Mouse (Mus musculus): Measurements from ENCODE around the gene Pibf1. TPM values are rescaled to one million over a fixed set of nuclear protein-coding genes. Genes with fewer than 3 reads are reported as not detected.

Pibf1 gene
- total and polyA plus RNA-seq, 3 experiments: 11.8 to 24.7 (median 13.9) TPM

DNA sequence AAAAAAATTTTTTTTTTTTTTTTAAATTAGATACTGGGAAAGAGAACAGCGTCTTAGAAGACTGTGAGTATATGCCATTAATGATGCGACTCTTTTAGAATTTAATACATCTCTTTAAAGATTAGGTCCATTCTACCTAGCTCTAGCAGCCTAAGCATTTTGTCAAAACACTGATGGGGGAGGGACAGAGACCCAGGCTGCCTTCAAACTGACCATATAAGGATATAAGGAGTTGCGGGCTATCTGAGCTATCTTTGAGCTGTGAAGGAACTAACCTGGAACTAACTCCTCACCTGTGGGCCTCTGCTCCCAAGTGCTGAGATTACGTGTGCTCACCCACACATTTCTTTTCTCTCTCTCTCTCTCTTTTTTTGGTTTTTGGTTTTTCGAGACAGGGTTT lies 193.0 kb downstream of the Pibf1 start:
- Histone ChIP-seq H3K79me2 (replicated peaks; ENCODE audit: control insufficient read depth, extremely low read depth, insufficient read depth, poor library complexity, severe bottlenecking) (no peaks in the 10 kb centered on the region), H3K4me3 (replicated peaks in 1 of 3; ENCODE audit: low read depth in 2 of 3, low read length in 2 of 3, poor library complexity in 1 of 3) (no peak overlapping the region), H3K4me2 (ENCODE audit: insufficient read depth, low read depth, poor library complexity, severe bottlenecking) (no peak overlapping the region), H3K9ac (ENCODE audit: insufficient read depth, low read depth) (no peak overlapping the region), H3K9me3 (replicated peaks; ENCODE audit: low read length) (no peaks in the 10 kb centered on the region), H3K4me1 (ENCODE audit: control insufficient read depth in 1 of 2, insufficient read depth in 2 of 2) (no peaks in the 10 kb centered on the region), H3K27me3 (replicated peaks) (no peaks in the 10 kb centered on the region), H3K27ac (ENCODE audit: insufficient read depth, low read depth) (no peak overlapping the region), H3K36me3 (replicated peaks in 1 of 2; ENCODE audit: control insufficient read depth in 1 of 2, insufficient read depth in 1 of 2, low read length in 1 of 2) (no peaks in the 10 kb centered on the region)
- in situ Hi-C loops (cut with MboI; ENCODE audit: low pct_ligation_motif_present, low pct_unique_long_range_greater_than_20kb, low sequenced_read_pairs): no loop called here
- dilution Hi-C loops (cut with MboI; ENCODE audit: extremely low pct_ligation_motif_present, extremely low pct_unique_long_range_greater_than_20kb, low sequenced_read_pairs): no loop called here
- no peak for TF ChIP-seq KAT2A (IDR thresholded peaks at IDR 0.05; ENCODE audit: insufficient replicate concordance, low read length)
- TF ChIP-seq PAX5 (IDR thresholded peaks at IDR 0.05; ENCODE audit: low read length): no peak
- TF ChIP-seq MAFK (IDR thresholded peaks at IDR 0.05; ENCODE audit: insufficient replicate concordance, low read length): no peak
- TF ChIP-seq HCFC1 (IDR thresholded peaks at IDR 0.05; ENCODE audit: low read depth, low read length): no peak
- TF ChIP-seq UBTF (IDR thresholded peaks at IDR 0.05; ENCODE audit: low read depth, low read length): no peak
- no peak for TF ChIP-seq POLR2A (IDR thresholded peaks at IDR 0.05; ENCODE audit: low read depth, low read length)
- no peak for TF ChIP-seq TBP (conservative IDR thresholded peaks at IDR 0.05; ENCODE audit: low read depth, low read length)
- no peak for TF ChIP-seq SMC3 (IDR thresholded peaks at IDR 0.05; ENCODE audit: low read depth, low read length)
- no peak for TF ChIP-seq GABPA (IDR thresholded peaks at IDR 0.05; ENCODE audit: insufficient replicate concordance, low read depth, low read length)
- no peak for TF ChIP-seq USF2 (conservative IDR thresholded peaks at IDR 0.05; ENCODE audit: low read depth, low read length)
- TF ChIP-seq RCOR1 (conservative IDR thresholded peaks at IDR 0.05; ENCODE audit: low read depth, low read length): no peak
- no peak for TF ChIP-seq MEF2A (IDR thresholded peaks at IDR 0.05; ENCODE audit: borderline replicate concordance, low read depth, low read length)
- no peak for TF ChIP-seq MAZ (IDR thresholded peaks at IDR 0.05; ENCODE audit: low read depth, low read length)
- no peak for TF ChIP-seq E2F4 (IDR thresholded peaks at IDR 0.05; ENCODE audit: insufficient replicate concordance, low read depth, low read length)
- no peak for TF ChIP-seq MAX (IDR thresholded peaks at IDR 0.05; ENCODE audit: low read length)
- no peak for DNase-seq (ENCODE audit: extremely low read depth)

DNA sequence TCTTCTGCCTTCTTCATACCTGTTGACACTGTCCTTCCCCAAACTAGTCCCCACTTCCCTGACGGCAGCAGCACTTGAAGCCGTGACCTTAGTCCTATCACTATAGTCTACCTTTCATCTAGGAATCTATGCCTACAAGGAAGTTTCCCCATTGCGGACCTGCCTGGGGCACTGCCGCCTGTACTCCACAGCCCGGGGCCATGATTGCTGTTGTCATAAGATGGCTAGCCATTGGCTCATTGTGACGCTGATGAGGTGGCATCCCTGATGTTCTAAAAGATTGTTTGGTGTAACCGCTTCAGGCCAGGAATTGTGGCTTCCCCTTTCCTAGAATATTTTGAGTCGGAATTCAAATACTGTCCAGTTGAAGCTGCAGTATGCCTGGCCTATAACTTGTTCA lies 195.2 kb downstream of the Pibf1 start:
- in situ Hi-C loops (cut with MboI; ENCODE audit: low pct_ligation_motif_present, low pct_unique_long_range_greater_than_20kb, low sequenced_read_pairs) (no loop called here), dilution Hi-C loops (cut with MboI; ENCODE audit: extremely low pct_ligation_motif_present, extremely low pct_unique_long_range_greater_than_20kb, low sequenced_read_pairs) (no loop called here)
- no peaks in the 10 kb centered on the region for H3K4me1 ChIP-seq (ENCODE audit: control insufficient read depth in 1 of 2, insufficient read depth in 2 of 2)
- H3K9me3 ChIP-seq (replicated peaks; ENCODE audit: low read length): peaks cover 13% of the 10 kb centered on the region
- no peak overlapping the region for H3K4me2 ChIP-seq (ENCODE audit: insufficient read depth, low read depth, poor library complexity, severe bottlenecking)
- TF ChIP-seq MEF2A (IDR thresholded peaks at IDR 0.05; ENCODE audit: borderline replicate concordance, low read depth, low read length) (no peak), NRF1 (IDR thresholded peaks at IDR 0.05; ENCODE audit: low read depth, low read length) (no peak), UBTF (IDR thresholded peaks at IDR 0.05; ENCODE audit: low read depth, low read length) (no peak), CHD1 (IDR thresholded peaks at IDR 0.05; ENCODE audit: low read depth, low read length) (no peak), ZKSCAN1 (IDR thresholded peaks at IDR 0.05; ENCODE audit: borderline replicate concordance, low read depth, low read length) (no peak), JUND (conservative IDR thresholded peaks at IDR 0.05; ENCODE audit: low read depth, low read length) (no peak), ELF1 (IDR thresholded peaks at IDR 0.05; ENCODE audit: low read depth, low read length) (no peak), KAT2A (IDR thresholded peaks at IDR 0.05; ENCODE audit: insufficient replicate concordance, low read length) (no peak), ZMIZ1 (IDR thresholded peaks at IDR 0.05; ENCODE audit: low read depth, low read length) (no peak), NELFE (IDR thresholded peaks at IDR 0.05; ENCODE audit: low read depth, low read length) (no peak)
- H3K9ac ChIP-seq (ENCODE audit: insufficient read depth, low read depth): no peak overlapping the region
- no peaks in the 10 kb centered on the region for H3K79me2 ChIP-seq (replicated peaks; ENCODE audit: control insufficient read depth, extremely low read depth, insufficient read depth, poor library complexity, severe bottlenecking)
- no peak for DNase-seq (ENCODE audit: extremely low read depth)
- H3K27ac ChIP-seq (ENCODE audit: insufficient read depth, low read depth): no peak overlapping the region
- no peaks in the 10 kb centered on the region for H3K36me3 ChIP-seq (replicated peaks in 1 of 2; ENCODE audit: control insufficient read depth in 1 of 2, insufficient read depth in 1 of 2, low read length in 1 of 2)
- H3K27me3 ChIP-seq (replicated peaks): no peaks in the 10 kb centered on the region
- no peak overlapping the region for H3K4me3 ChIP-seq (replicated peaks in 1 of 3; ENCODE audit: low read depth in 2 of 3, low read length in 2 of 3, poor library complexity in 1 of 3)

All from CH12.LX (cell line).